Mouse (Mus musculus) hindbrain, embryonic 12.5 days (tissue): ENCODE data around the gene Vps54. TPM values are rescaled to one million over a fixed set of nuclear protein-coding genes. Genes with fewer than 3 reads are reported as not detected.
"Not testable (repeated sequence)": the region's sequence is repeated elsewhere in the genome, so short reads cannot be mapped to it uniquely, and the experiment has no call there.

ENCODE experiments used
- ATAC-seq: fragments of 200-750 bp; cut with Nextera tagmentation; 2 replicates; pipeline ENCODE4 v1.8.0; 2017; ENCODE audit warnings: moderate TSS enrichment; ENCODE audit not compliant: low FRiP score
- H3K27ac ChIP-seq: fragments of 300-500 bp; sonication (generic); 2 replicates; pipeline ENCODE4 v1.5.1; 2016; ENCODE audit warnings: mild to moderate bottlenecking
- H3K27me3 ChIP-seq: fragments of 300-500 bp; sonication (generic); 2 replicates; pipeline ENCODE4 v1.6.1; 2016; ENCODE audit warnings: mild to moderate bottlenecking
- H3K36me3 ChIP-seq: fragments of 300-500 bp; sonication (generic); 2 replicates; pipeline ENCODE4 v1.6.1; 2016; ENCODE audit warnings: mild to moderate bottlenecking
- H3K4me1 ChIP-seq: fragments of 300-500 bp; sonication (generic); 2 replicates; pipeline ENCODE4 v1.6.1; 2016
- H3K4me2 ChIP-seq: fragments of 300-500 bp; sonication (generic); replicated peaks from 2 replicates; pipeline ENCODE4 v1.6.1; 2016; ENCODE audit warnings: mild to moderate bottlenecking
- H3K4me3 ChIP-seq: fragments of 300-500 bp; sonication (generic); 2 replicates; pipeline ENCODE4 v1.5.1; 2016; ENCODE audit warnings: mild to moderate bottlenecking
- H3K9ac ChIP-seq: fragments of 300-500 bp; sonication (generic); 2 replicates; pipeline ENCODE4 v1.6.1; 2016; ENCODE audit warnings: mild to moderate bottlenecking, moderate library complexity
- H3K9me3 ChIP-seq: fragments of 300-500 bp; sonication (generic); replicated peaks from 2 replicates; pipeline ENCODE4 v1.6.1; 2016; ENCODE audit warnings: mild to moderate bottlenecking
- WGBS: fragments of 180-500 bp; shearing (Covaris S2); methylation state at CpG from one replicate; pipeline ENCODE4 v1.1.7; 2016; 5-methylcytosine and 5-hydroxymethylcytosine counted together
- polyA plus RNA-seq: library from polyadenylated mRNA; unstranded; fragments of >200 nt; fragmentation: Nextera tagmentation; extraction: Ambion mirVana; gene quantifications from 2 replicates; pipeline ENCODE4 v1.2.1, GENCODE M21; 2016

The Vps54 gene
- polyA plus RNA-seq, 1 experiment from 2014 or later: 16.5 TPM

- no peaks in the 10 kb centered on the region for H3K27me3 ChIP-seq
Measured at GRCm38 (mm10) chr11:21250366-21250765, 11.3 kb downstream of the Vps54 start.

GRCm38 (mm10) chr11:21258611-21259010 is 19.5 kb downstream of the Vps54 start:
- not testable (repeated sequence) for H3K27me3 ChIP-seq, ATAC-seq
- 97% methylated on average over 10 of the region's 10 CpGs for WGBS

More at GRCm38 (mm10) chr11:21250366-21250765, 11.3 kb downstream of the Vps54 start:
- no peak overlapping the region for H3K9ac ChIP-seq
- H3K4me3 ChIP-seq: no peak overlapping the region
- no peaks in the 10 kb centered on the region; the same call in 1 of the 2 replicates for H3K9me3 ChIP-seq
- WGBS: 94% methylated on average over 1 of the region's 1 CpGs
- no peak overlapping the region for H3K27ac ChIP-seq
- H3K4me2 ChIP-seq: no peak overlapping the region
- peaks cover 6% of the 10 kb centered on the region; the same call in 1 of the 2 replicates for H3K4me1 ChIP-seq
- no peak for ATAC-seq
- H3K36me3 ChIP-seq: 0 out of 2 replicates have a peak, but pooled peaks cover 5% of the 10 kb centered on the region

DNA sequence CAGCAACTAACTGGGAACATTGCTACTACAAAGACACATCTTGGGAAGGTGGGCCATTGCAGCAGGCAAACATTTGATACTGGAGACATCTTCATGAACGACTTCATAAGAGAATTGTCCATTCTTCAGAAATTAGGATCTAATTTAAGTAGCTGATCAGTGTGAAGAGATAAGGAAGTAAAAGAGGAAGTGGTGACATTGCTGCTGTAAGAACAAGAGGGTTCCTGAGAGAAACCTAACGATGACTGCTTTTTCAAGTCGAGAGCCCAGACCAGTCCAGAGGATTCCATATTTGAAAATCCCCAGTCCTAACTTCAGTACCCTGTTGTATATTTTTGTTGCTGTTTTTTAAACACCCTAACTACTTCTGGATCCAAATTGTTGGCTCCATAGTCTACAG is 26.3 kb downstream of the Vps54 start:
- H3K27ac ChIP-seq: no peak overlapping the region
- H3K36me3 ChIP-seq: peaks cover 11% of the 10 kb centered on the region; the same call in 1 of the 2 replicates
- no peaks in the 10 kb centered on the region for H3K4me1 ChIP-seq
- no peak overlapping the region for H3K4me3 ChIP-seq
- no peak overlapping the region for H3K9ac ChIP-seq
- no peak for ATAC-seq
- no peak overlapping the region for H3K4me2 ChIP-seq
- 87% methylated on average over 3 of the region's 3 CpGs for WGBS
- H3K9me3 ChIP-seq: peaks cover 5% of the 10 kb centered on the region; the same call in 1 of the 2 replicates
- no peaks in the 10 kb centered on the region for H3K27me3 ChIP-seq

More at GRCm38 (mm10) chr11:21258611-21259010, 19.5 kb downstream of the Vps54 start:
- H3K9ac ChIP-seq, H3K4me1 ChIP-seq, H3K9me3 ChIP-seq, H3K36me3 ChIP-seq, H3K4me2 ChIP-seq, H3K27ac ChIP-seq, H3K4me3 ChIP-seq: not testable (repeated sequence)

DNA sequence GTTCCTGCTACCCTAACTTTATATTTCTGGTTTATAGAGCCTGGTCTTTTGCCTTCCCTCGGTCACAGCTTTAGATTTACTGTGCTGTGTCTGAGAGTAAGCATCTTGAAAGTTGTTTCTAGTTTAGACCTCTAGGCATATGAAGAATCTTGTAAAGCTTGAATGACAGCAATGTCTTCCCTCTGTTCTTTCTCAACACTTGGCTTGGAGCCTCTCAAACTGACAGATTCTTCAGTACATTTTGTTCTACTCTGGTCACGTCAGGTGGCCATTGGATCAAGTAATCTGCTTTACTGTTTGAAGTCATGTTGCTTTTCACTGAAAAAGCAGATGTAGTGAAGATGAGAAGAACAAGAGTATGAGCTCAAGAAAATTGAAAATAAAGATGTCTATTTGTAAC is 37.1 kb downstream of the Vps54 start:
- WGBS: 93% methylated on average over 2 of the region's 2 CpGs

DNA sequence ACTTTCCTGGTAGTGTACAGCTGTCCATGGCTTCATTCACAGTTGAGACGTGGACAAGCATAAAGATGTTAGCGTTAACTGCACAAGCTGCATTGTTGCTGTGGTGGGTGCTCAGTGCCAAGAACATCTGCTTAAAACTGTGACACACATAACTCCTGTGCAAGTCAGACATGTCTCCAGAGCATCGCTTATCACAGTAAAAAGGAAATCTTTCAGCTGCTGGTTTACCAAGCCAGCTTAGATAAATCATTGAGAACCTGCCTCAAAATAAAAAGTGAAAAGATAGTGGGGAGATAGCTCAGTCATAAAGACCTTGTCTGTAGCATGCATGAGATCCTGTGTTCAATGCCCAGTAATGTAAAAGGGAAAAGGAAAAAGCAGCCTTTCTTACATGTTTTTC is 47.3 kb downstream of the Vps54 start:
- WGBS: 88% methylated on average over 3 of the region's 3 CpGs
- peaks cover 4% of the 10 kb centered on the region; the same call in 1 of the 2 replicates for H3K36me3 ChIP-seq
- ATAC-seq: no peak
- H3K4me1 ChIP-seq: no peaks in the 10 kb centered on the region
- H3K9me3 ChIP-seq: no peaks in the 10 kb centered on the region
- no peak overlapping the region for H3K27ac ChIP-seq
- H3K4me3 ChIP-seq: no peak overlapping the region
- H3K4me2 ChIP-seq: no peak overlapping the region
- H3K9ac ChIP-seq: no peak overlapping the region
- H3K27me3 ChIP-seq: no peaks in the 10 kb centered on the region

More for the DNA sequence above, 37.1 kb downstream of the Vps54 start:
- no peak overlapping the region for H3K4me3 ChIP-seq
- no peak for ATAC-seq
- H3K9me3 ChIP-seq: no peaks in the 10 kb centered on the region
- peaks cover 12% of the 10 kb centered on the region; the same call in 1 of the 2 replicates for H3K36me3 ChIP-seq
- H3K4me2 ChIP-seq: no peak overlapping the region
- no peaks in the 10 kb centered on the region for H3K4me1 ChIP-seq
- H3K27ac ChIP-seq: no peak overlapping the region
- no peak overlapping the region for H3K9ac ChIP-seq
- no peaks in the 10 kb centered on the region for H3K27me3 ChIP-seq

DNA sequence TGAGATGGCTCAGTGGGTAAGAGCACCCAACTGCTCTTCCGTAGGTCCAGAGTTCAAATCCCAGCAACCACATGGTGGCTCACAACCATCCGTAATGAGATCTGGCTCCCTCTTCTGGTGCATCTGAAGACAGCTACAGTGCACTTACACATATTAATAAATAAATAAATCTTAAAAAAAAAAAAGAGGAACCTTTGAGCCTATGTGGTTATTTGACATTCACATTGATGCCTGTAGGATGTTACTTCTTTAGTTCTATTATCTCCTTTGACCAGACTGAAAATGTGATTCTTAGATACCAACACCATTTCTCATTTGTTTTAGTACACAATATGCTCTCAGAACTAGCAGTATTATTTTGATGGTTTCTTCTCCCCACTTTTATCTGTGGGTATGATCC is 49.1 kb downstream of the Vps54 start:
- not testable (repeated sequence) for H3K9me3 ChIP-seq, ATAC-seq, H3K4me3 ChIP-seq, H3K9ac ChIP-seq, H3K4me2 ChIP-seq, H3K27ac ChIP-seq, H3K4me1 ChIP-seq, H3K36me3 ChIP-seq, H3K27me3 ChIP-seq
- 97% methylated on average over 2 of the region's 2 CpGs for WGBS

DNA sequence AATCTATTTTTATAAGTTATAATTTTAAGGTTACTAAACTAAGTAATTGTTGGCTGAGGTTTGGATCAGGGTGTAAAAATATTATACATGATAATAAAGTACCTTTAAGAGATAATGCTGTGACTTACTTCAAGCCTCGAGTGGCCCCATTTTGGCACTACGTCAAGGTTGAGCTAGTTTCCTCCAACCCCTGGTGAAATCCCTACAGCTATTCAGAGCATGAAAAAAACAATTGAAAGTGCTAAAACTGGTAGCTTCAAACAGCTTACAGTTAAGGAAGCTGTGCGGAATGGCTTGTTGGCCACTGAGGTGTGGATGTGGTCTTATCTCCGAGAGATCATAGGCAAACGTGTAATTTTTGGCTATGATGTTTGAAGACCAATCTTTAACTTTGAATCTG is 56.4 kb downstream of the Vps54 start:
- no peak overlapping the region for H3K9ac ChIP-seq
- ATAC-seq: no peak
- 94% methylated on average over 5 of the region's 5 CpGs for WGBS
- no peak overlapping the region for H3K4me2 ChIP-seq
- no peak overlapping the region for H3K27ac ChIP-seq
- H3K36me3 ChIP-seq: peaks cover 6% of the 10 kb centered on the region
- H3K4me1 ChIP-seq: no peaks in the 10 kb centered on the region
- H3K27me3 ChIP-seq: no peaks in the 10 kb centered on the region
- no peak overlapping the region for H3K4me3 ChIP-seq
- H3K9me3 ChIP-seq: no peaks in the 10 kb centered on the region

- no peak for ATAC-seq
- no peaks in the 10 kb centered on the region for H3K27me3 ChIP-seq
- no peak overlapping the region for H3K4me3 ChIP-seq
- H3K36me3 ChIP-seq: peaks cover 25% of the 10 kb centered on the region
- no peak overlapping the region for H3K9ac ChIP-seq
- H3K27ac ChIP-seq: no peak overlapping the region
- 90% methylated on average over 3 of the region's 3 CpGs for WGBS
- no peaks in the 10 kb centered on the region for H3K9me3 ChIP-seq
- H3K4me1 ChIP-seq: no peaks in the 10 kb centered on the region
- no peak overlapping the region for H3K4me2 ChIP-seq
Measured at GRCm38 (mm10) chr11:21303619-21304018, 64.5 kb downstream of the Vps54 start.

DNA sequence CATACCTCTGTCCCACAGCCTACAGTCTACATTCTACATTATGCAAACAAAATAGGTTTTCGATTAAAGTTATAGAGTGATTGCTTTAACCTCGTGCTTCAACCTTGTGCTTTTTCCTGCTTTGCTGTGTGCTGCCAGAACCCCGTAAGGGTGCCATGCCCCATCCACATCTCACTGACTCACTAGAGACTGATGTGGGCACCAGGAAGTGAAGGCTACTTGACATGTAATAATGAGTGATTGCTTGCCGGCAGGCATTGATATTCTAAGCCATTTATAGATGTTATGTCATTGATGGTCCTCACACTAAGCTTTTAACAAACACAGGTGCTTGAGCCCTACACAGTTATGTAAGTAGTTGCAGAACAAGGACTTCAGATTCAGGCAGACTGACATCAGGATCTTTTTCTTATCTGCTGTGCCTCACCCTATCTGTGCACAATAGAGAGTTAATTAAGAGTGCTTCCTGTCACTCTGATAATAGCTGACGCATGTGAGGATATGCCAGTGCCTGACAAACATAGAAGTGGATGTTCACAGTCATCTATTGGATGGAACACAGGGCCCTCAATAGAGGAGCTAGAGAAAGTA is 68.1 kb downstream of the Vps54 start:
- Histone ChIP-seq H3K4me2 (no peak overlapping the region), H3K9me3 (no peaks in the 10 kb centered on the region), H3K4me3 (no peak overlapping the region), H3K27ac (no peak overlapping the region), H3K27me3 (no peaks in the 10 kb centered on the region), H3K9ac (no peak overlapping the region), H3K36me3 (peaks cover 18% of the 10 kb centered on the region), H3K4me1 (no peaks in the 10 kb centered on the region)
- 92% methylated on average over 5 of the region's 5 CpGs for WGBS
- ATAC-seq: no peak

DNA sequence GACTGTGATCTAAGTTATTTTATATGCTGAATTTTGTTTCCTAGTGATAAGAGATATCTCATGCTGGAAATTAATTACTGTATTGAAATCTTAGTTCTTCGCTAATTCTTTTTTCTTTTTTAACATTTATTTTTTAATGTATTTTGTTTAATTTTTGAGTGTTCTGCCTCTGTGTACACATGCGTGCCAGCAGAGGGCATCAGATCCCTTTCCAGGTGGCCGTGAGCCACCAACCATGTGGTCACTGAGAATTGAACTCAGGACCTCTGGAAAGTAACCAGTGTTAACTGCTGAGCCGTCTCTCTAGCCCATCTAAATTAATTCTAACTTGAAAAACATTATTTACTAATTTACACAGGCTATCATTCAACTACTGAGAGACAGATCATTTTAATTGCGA is 69.0 kb downstream of the Vps54 start:
- Histone ChIP-seq H3K9me3 (no peaks in the 10 kb centered on the region), H3K4me2 (no peak overlapping the region), H3K36me3 (peaks cover 17% of the 10 kb centered on the region), H3K9ac (no peak overlapping the region), H3K27ac (no peak overlapping the region), H3K4me3 (no peak overlapping the region), H3K27me3 (no peaks in the 10 kb centered on the region), H3K4me1 (no peaks in the 10 kb centered on the region)
- no peak for ATAC-seq
- 83% methylated on average over 5 of the region's 5 CpGs for WGBS

GRCm38 (mm10) chr11:21309516-21309915 is 70.4 kb downstream of the Vps54 start:
- Histone ChIP-seq H3K9ac (no peak overlapping the region), H3K27me3 (no peaks in the 10 kb centered on the region), H3K4me1 (no peaks in the 10 kb centered on the region), H3K36me3 (peaks cover 23% of the 10 kb centered on the region), H3K4me3 (no peak overlapping the region), H3K4me2 (no peak overlapping the region), H3K9me3 (no peaks in the 10 kb centered on the region), H3K27ac (no peak overlapping the region)
- no peak for ATAC-seq
- WGBS: 67% methylated on average over 6 of the region's 6 CpGs

GRCm38 (mm10) chr11:21313922-21314657 is 75.0 kb downstream of the Vps54 start:
- 92% methylated on average over 9 of the region's 9 CpGs for WGBS
- Histone ChIP-seq H3K27ac (no peak overlapping the region), H3K36me3 (peaks cover 30% of the 10 kb centered on the region; the same call in 1 of the 2 replicates), H3K9me3 (no peaks in the 10 kb centered on the region), H3K4me1 (no peaks in the 10 kb centered on the region), H3K9ac (no peak overlapping the region), H3K27me3 (no peaks in the 10 kb centered on the region), H3K4me3 (no peak overlapping the region), H3K4me2 (no peak overlapping the region)
- no peak for ATAC-seq

GRCm38 (mm10) chr11:21321577-21321976 is 82.5 kb downstream of the Vps54 start:
- ATAC-seq: no peak
- 83% methylated on average over 3 of the region's 3 CpGs for WGBS
- Histone ChIP-seq H3K27ac (no peak overlapping the region), H3K36me3 (peaks cover 19% of the 10 kb centered on the region), H3K9me3 (no peaks in the 10 kb centered on the region), H3K27me3 (no peaks in the 10 kb centered on the region), H3K4me2 (no peak overlapping the region), H3K4me1 (no peaks in the 10 kb centered on the region), H3K9ac (no peak overlapping the region), H3K4me3 (no peak overlapping the region)
